Mouse (Mus musculus): ENCODE measurements around the gene Cd37. TPM values are rescaled to one million over a fixed set of nuclear protein-coding genes. Genes with fewer than 3 reads are reported as not detected.
"Not testable (repeated sequence)": the region's sequence is repeated elsewhere in the genome, so short reads cannot be mapped to it uniquely, and the experiment has no call there.

Cd37 gene
- 100 to 1,000 TPM; 390 to 554 (median 476) TPM for polyA plus RNA-seq (2017; shearing (Covaris generic))

DNA sequence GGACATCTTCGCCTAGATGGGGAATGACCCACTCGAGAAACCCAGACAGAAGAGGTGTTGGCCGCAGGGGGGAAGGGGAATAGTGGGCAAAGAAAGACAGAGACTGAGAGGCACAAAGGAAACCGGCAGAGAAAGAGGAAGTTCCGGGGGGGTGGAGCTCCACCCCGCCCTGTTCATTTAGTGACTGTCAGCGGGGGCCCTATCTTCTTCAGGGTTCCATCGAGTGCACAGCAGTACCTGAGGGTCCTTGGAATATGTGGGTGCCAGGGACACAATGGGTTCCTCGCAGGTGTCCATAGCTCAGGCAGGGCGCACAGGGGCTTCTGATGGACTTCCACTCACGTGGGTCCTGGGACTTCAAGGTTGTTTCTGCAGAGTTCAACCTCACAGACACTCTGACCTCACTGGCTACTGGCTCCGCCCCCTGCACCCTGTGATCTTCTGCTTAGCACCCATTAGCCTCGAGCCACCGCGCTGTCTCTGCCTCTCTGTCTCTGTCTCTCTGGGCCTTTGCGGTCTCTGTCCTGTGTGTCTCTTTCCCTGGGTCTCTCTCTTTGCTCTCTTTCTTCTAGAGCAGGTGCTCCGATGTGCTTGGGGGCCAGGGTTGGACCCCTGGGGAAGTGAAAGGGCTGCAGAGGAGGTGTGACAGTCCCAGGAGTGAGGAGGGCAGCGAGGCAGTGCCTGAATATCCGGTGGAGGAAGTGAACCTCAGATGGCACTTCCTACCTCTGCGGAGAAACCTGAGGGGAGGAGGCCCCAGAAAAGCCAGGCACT, at the start of gene Cd37:
TSS of gene Cd37 (minus strand) at position 393 of the 774 bp plus-strand sequence.
- ATAC-seq = peak; percentile 94

DNA sequence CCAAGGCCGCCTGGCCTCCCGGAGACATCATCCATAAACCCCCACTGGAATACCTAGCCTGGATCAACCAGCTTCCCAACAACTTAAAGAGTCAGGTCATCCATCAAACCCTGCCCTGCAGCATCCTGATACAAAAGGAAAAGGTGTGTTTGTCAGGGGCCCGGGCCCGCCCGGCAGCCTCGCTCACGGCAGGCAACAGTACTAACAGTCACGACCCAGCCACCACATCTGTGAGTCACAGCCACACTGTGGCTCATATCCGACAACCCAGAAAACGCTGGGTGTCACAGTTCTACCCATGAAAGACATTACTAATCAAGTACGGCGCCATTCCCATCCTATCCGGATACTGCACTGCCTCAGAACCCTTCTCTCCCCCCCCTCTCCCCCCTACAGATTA, 47.6 kb upstream of the Cd37 start:
- no peak for ATAC-seq

DNA sequence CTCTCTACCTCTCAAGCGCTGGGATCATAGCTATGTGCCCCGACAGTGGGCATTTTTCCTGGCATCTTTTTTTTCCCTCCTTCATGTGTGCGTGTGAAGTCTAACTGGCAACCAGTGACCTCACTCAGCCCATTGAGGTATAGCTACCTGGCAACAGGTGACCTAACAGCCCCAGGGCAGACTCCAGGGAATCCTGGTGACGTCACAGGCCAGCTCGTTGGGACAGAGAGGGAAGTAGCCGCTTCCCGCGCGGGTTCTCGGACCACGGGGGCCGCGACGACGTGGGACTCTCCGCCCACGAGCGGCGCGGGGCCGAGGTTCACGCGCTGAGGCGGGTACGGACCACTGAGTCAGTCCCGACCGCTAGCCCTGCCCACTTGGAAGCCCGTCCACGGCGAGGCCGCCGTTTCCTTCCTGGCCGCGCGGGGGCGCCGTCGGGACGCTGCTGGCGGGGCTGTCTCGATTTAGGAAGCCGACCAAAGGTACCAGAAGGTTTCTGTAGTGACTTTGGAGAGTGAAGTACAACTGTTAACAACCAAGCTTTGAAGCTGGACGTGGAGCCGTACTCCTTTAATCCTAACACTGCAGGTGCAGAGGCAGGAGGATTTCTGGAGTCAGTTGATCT, 38.3 kb upstream of the Cd37 start, which contains the start of gene Slc6a21:
TSS of gene Slc6a21 (plus strand) at position 378 of the 625 bp plus-strand sequence.
- ATAC-seq = peak; percentile 75

GRCm38 (mm10) chr7:45273672-45274071, 34.8 kb upstream of the Cd37 start:
- ATAC-seq = no peak

DNA sequence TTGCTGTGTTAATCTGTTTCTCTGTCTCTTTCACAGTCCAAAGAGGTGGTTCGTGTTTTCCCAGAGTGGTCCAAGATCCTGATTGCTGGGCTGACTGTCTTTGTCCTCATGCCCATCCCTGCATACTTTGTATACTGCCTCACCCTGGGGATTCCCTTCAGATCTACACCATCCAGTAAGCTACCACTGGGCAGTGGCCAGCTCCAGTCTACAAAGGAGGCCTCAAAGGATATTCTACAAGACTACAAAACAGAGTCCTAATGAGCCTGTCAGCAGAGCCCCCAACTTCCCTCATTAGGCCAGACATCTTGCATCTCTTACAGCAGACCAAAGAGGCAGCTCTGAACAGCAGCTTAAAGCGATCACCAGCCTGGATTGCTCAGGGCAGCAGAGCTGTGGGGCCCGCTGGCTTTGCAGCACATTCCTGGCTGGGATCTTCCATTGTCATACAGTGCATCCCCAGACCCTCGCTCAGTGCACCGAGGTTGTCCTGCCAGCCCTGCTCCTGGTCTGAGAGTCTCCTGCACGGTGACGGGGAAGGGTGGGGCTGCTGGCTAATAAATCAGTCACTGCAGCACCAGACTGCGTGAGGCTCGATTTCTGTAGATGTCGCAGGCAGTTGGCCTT, 34.0 kb upstream of the Cd37 start:
- ATAC-seq = no peak

DNA sequence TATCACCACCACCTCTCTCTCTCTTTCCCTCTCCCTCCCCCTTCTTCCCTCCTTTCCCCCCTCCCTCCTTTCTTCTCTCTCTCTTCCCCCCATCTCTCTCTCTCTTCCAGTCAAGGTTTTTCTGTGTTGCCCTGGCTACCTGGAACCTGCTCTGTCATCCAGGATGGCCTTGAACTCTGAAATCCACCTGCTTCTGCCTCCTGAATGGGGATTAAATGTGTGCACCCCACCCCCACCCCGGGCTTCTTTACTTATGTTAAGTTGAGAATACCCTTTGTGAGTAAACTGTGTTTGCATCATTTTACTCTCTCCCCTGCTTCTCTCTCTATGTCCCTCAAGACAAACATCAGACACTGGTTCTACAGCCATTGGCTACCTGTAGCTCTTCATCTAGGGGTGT, 26.6 kb upstream of the Cd37 start:
- no peak for ATAC-seq

DNA sequence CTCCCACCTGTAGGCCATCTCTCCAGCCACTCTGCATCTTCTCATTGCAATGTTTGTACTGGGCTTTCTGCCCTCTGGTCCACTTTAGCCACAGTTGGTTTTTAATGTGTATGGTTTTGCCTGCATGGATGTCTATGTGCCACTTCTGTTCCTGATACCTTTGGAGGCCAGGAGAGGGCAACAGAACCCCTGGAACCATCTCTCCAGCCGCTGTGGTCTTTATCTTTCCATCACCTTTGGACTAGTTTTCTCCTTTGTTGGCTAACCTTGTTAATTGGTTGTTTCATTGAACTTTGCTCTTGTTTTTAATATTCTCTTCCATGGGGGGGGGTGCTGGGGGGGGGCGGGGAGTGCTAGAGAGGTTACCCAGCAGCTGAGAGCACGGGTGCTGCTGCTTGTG, 25.4 kb upstream of the Cd37 start:
- no peak for ATAC-seq

DNA sequence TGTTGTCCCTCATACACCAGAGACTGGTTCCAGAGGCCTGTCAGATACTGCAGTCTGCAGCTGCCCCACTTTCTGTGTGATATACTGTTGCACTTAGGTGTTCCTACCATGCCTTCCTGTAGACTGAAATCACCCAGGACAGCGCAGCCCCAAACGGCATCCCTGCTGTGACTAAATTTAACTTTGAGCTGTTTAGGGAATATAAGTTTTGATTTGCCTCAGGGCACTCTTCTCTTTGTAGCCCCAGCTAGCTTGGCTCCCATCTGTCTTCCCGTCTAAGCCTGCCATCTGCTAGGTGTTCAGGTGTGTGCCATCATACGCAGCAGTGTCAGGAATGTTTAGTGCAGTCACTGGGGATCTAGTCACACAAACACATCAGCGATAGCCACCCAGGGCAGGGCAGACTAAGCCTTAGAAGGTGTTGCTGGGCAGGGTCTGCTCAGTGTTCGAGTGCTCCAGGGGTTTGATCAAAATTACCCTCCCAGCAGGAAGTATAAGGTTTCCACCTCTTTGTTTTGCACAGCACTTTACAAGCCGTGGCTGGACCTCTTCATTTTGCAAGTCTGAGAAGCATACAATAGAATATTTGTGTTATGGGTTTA, 24.2 kb upstream of the Cd37 start:
- no peak for ATAC-seq

DNA sequence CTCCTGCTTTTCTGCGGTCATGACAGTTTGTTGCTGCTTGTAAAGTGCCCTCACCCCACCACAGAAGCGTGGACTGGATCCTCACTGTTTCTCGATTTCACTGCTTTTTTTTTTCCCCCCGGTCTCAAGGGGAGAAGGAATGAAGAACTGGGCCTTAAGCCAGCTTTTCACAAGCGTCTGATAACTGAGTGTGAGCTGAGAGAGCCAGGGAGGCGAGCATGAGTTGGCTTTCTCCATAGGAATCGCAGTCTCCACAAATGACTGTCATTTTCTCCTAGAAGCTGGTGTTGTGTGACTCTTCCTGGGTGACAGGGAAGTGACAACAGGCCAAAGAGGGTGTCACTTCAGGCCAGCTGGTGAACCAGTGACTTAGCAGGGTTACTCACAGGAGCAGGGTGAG, 23.4 kb upstream of the Cd37 start:
- ATAC-seq = no peak

DNA sequence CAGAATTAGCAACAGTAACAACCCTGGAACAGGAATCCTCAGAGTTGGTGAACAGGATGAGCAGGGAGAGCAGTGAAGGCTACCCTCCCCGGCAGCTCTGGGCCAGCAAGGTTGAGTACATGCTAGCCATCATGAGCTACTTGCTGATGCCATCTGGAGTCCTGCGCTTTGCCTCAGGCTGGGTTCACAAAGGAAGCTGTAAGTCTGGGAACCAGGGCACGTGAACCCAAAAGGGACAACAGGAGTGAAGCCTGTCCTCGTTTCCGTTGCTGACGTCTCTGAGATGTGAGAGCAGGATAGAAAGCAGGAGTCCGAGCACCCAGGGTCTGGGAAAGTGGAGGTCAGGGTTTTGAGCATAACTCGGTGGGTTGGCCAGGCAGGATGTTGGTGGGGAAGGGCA, 20.4 kb upstream of the Cd37 start:
- no peak for ATAC-seq

- no peak for ATAC-seq
These were observed 18.3 kb upstream of the Cd37 start for GRCm38 (mm10) chr7:45257063-45257840.

DNA sequence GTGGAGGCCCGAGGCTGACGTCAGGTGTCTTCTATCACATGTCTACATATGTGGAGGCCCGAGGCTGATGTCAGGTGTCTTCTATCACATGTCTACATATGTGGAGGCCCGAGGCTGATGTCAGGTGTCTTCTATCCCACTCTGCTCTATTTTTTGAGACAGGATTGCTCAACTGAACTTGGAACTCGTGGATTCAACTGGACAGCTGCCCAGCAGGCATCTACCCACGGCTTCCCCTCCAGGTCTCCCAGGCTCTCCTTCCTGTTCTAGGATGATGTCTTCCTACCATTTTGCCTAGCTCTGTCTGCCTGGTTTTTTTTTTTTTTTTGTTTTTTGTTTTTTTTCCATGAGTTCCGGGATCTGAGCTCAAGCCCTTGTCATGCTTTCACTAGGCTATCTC, 16.9 kb upstream of the Cd37 start:
- ATAC-seq = not testable (repeated sequence)

DNA sequence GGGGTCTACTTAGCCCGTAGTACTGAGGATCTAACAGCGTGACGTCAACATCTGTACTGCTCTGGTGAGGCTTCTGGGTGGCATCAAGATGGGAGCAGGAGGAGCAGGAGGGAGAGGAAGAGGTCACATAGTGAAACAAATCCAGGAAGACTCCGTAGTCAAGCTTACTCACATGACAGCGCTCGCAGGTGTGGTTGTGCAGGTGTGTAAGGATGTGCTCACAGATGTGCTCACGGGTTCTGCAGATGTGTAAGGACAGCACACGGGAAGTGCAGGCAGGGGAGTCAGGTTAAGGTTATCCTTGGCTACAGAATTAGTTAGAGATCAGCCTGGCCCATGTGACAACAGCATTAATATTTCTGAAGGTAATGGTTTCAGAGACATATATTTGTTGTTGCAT, 14.9 kb upstream of the Cd37 start:
- no peak for ATAC-seq

DNA sequence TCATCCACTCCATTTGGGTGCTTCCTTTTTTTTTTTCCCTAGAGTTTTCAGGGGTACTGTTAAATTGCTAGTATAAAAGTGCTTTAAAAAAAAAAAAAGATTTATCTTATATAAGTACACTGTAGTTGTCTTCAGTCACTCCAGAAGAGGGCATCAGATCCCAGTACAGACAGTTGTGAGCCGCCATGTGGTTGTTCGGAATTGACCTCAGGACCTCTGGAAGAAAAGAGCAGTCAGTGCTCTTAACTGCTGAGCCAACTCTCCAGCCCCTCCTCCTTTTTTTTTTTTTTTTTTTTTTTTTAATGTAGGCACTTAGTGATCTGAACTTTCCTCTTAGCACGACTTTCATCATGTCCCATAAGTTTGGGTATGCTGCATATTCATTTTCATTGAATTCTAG, 8.8 kb upstream of the Cd37 start:
- ATAC-seq = no peak

DNA sequence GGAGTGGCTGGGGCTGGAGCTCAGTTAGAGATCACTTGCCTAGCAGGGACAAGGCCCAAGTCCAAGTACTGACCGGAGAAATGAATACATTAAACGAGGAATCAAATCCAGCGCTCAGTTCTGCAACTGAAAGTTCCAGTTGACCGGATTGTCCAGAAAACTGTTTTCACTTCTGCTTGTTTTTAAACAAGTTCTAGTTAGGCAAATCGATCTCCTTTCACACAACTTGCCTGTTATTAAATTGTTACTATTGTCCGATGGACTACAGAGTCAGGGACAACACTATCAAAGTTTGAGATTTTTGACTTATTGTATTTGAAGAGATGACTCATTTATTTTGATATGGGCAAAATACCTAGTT, 2.5 kb upstream of the Cd37 start:
- ATAC-seq = no peak

DNA sequence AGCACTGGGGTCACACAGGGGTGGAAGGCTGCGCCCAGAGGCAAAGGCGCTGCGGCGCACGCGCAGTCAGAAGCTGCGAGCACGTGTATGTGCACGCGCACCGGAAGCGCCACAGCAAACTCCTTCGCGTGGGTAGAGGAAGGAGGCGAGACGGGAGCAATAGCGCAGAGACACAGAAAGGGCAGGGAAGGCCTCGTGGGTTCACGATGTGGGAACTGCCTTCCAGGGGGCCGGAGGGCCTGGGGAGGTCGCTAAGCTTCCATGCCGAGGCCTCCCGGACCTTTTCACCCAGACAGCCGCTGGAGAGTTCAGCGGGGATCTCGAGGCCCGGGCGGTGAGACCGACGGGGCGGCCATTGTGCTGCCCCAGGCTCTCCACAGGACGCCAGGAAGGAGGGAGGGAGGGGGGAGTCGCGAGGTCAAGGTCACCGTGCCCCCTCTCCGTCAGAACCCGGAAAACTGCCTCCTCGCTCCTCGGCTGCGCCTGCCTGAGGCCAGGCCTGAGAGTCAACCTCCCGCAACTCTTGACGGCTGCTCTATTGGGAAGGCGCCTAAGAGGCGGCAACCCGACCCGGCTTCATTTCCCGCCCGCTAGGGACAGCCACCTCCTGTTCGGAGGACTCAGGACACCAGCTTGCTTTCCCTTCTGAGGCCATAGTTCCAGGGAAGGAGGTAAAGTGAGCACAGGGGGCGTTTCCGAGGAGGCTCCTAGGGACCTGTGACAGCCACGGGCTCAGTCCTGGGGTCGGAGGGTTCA, 1.9 kb upstream of the Cd37 start, which contains the start of gene Slc6a16:
TSS of gene Slc6a16 (plus strand) at position 453 of the 756 bp plus-strand sequence.
- ATAC-seq = no peak

DNA sequence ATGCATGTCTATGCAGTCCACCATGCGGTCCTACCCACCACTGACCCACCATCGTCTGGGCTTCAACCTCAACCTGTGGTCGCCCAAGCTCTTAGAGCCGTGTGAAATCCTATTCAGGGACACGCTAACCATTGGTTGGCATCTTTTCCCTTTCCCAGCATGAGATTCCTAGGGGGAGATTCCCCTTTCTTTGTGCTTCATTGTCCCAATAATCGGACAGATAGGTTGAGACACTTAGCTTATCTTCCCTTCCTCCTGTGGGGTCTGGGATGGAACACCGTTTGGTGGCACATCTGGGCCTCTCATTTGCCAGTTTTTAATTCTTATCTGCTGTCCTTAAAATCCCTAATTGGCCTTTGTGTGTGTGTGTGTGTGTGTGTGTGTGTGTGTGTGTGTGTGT, 1.2 kb upstream of the Cd37 start:
- ATAC-seq = no peak

GRCm38 (mm10) chr7:45237747-45238699, 892 bp downstream of the Cd37 start:
- ATAC-seq = peak; percentile 2

- no peak for ATAC-seq
These were observed 3.2 kb downstream of the Cd37 start for GRCm38 (mm10) chr7:45235656-45236180.

- ATAC-seq = no peak
These were observed 3.9 kb downstream of the Cd37 start for GRCm38 (mm10) chr7:45234922-45235571.

Measured in inflammation-experienced regulatory T-cells, adult 6 months (primary cell).